Mouse (Mus musculus) megakaryocyte, embryonic 14.5 days (primary cell): ENCODE results near the gene Arl3.

Experiments
- FLI1 ChIP-seq: IDR thresholded peaks from 2 replicates; pipeline ENCODE4 v1.6.1; 2012; ENCODE audit warnings: low read length, inconsistent platforms, mixed read lengths
- GATA1 ChIP-seq: IDR thresholded peaks from 3 replicates; pipeline ENCODE4 v1.6.1; 2012; ENCODE audit warnings: mixed read lengths, low read length, inconsistent platforms, borderline replicate concordance

GRCm38 (mm10) chr19:46599375-46600256, 26.6 kb upstream of the Arl3 start:
- TF ChIP-seq GATA1 (no peak), FLI1 (no peak)
